Mouse (Mus musculus): ENCODE measurements around the gene Crtac1. TPM values are rescaled to one million over a fixed set of nuclear protein-coding genes. Genes with fewer than 3 reads are reported as not detected.
A peak's percentile ranks its signal among the peaks of the same experiment; 100 is the strongest.

Crtac1 gene
- total RNA-seq, 2 experiments from 2014 or later = 0.34 to 0.57 TPM

GRCm38 (mm10) chr19:42332081-42332736 is 99.4 kb downstream of the Crtac1 start:
- DNase-seq (ENCODE audit: low spot score in 2 of 2) = no peak

DNA sequence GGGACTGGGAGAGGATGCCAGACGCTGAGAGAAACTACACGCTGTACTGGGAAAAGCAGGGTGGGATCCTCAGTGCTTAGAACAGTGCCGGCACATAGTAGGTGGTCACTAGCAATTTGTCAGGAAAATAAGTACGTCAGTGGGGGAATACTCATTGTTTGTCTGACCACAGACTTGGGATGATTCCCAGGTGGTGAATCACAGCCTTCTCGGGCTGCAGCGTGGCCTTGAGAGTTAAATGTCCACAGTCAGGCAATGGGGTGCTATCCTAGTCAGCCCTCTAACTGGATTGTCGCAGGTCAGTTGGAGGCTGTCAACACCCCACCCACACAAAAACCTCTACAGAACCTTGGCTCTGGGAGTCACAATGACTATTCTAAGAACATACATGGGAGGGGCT is 100.1 kb downstream of the Crtac1 start:
- no peak for DNase-seq (ENCODE audit: low spot score in 2 of 2)

DNA sequence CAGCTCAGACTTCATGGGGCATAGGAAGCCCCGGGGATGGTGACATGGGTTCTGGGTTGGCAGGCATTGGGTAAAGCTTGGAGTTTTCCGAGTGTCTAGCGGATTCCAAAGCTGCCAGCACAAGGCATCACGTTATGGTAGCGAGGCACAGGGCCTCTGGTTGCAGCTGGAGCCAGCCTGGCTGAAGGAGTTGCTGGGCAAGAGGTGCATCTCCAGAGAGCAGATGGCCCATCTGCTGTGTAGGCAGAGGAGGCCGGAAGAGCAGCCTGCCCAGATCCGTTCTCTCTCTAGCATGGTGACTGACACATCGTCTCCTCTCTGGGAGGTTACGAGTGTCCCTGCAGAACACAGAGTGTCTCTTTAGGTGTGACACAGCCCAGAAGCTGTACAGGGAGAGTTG is 103.4 kb downstream of the Crtac1 start:
- no peak for DNase-seq (ENCODE audit: low spot score in 2 of 2)

DNA sequence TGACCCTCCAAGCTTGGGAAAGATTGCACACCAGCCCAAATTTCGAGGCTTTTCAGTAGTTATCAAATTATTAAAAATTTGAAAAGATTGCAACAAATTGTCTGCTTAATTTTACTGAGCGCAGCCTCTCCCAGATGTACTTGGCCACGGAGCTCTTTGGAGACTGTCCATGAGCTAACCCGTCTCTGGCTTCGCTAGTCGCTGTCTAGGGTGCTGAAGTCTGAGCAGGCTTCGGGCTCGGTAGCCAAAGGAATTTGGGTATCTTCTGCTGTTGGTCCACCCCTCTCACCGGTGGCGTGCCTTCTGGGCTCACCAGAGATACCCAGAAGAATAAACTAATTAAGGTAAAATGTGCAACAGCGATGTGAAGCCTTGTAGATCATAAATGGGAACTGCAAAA is 105.7 kb downstream of the Crtac1 start:
- DNase-seq (ENCODE audit: low spot score in 2 of 2) = peak; percentile 53 to 82

- no peak for DNase-seq (ENCODE audit: low spot score in 2 of 2)
Observed at GRCm38 (mm10) chr19:42322357-42323090, 109.1 kb downstream of the Crtac1 start.

DNA sequence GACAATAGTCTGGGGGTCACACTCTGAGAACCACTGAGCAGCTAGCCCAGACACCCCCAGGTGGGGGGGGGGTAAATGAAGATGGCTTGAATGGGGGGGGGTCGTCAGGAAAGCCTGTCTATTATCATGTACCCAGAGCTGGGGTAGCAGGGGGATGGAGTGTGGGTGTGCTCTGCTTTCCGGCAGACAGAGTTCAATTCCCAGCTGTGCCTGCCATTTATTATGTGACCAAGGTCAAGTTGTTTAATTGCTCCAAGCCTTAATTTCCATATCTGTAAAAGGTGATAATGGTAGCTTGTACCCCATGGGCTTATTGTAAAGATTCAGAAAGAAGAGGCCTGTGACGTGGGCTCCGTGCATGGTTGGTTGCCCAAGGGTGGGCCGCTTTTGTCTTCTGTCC is 109.6 kb downstream of the Crtac1 start:
- no peak for DNase-seq (ENCODE audit: low spot score in 2 of 2)

- DNase-seq (ENCODE audit: low spot score in 2 of 2) = no peak
Observed at GRCm38 (mm10) chr19:42317648-42318425, 113.7 kb downstream of the Crtac1 start.

DNA sequence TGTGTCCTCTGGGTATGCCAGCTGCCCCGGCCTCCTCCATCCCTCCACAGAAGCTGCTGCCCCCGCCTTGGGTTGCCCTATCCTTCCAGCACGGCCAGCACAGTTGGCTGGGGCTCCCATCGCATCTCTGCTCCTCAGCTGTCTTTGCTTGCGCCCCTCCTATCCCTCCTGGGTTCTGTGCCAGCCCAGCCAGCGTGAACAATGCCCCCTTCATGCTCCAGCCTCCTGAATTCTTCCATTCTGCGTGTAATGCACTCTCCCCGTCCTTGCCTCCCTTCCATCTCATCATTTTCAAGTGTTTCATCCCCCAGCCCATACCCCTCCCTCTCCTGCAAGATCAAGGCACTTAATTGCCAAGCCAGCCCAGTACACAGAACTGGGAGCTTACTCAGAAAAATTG is 114.6 kb downstream of the Crtac1 start:
- DNase-seq (ENCODE audit: low spot score in 2 of 2) = peak in 1 of 2 experiments; percentile 66

DNA sequence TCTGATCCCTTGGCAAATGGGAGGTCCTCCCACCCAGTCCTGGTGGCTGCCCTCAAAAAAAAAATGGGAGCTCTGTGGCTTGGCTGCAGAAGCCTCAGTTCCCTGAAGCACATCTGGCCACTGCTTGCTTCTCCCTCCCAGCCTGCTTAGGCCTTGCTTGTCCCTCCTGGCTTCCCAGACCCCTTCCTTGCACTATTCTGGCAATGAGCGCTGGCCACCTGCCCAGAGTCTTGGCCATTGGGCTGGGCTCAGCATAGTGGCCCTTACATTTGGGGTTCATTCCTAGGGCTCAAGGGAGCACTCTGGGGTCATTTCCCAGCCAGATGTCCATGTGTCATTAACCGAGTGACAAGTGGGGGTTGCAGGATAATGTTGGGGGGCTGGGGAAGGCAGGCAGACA is 115.1 kb downstream of the Crtac1 start:
- DNase-seq (ENCODE audit: low spot score in 2 of 2) = peak; percentile 47 to 76

- peak; percentile 40 to 63 for DNase-seq (ENCODE audit: low spot score in 2 of 2)
Observed at GRCm38 (mm10) chr19:42315914-42316313, 115.7 kb downstream of the Crtac1 start.

DNA sequence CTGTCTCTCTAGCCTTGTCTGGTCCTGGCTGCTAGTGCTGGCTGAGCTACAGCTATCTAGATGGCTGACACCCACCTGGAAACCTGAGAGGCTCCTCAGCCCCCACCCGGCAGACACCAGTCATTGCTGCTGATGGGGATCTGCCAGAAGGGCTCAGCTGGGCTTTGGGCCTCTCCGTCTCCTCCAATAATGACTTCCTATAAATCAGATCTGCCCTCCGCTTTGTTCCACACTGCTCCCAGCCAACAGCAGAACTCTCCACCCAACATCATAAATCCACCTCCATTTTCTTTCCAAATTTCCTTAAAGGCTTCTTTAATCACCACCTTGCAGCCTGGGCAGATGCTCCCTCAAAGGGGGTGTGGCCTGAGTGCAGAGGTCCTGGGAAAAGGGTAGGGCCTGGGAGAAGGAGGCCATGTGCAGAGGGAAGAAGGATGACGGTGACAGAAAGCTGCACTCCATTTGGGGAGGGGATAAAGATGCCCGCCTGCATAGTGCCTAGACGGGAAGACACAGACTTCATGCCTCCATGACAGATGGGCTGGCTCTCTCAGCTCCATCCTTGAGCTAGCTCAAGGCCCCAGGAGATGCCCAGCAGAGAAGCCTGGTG is 116.4 kb downstream of the Crtac1 start:
- DNase-seq (ENCODE audit: low spot score in 2 of 2) = no peak

DNA sequence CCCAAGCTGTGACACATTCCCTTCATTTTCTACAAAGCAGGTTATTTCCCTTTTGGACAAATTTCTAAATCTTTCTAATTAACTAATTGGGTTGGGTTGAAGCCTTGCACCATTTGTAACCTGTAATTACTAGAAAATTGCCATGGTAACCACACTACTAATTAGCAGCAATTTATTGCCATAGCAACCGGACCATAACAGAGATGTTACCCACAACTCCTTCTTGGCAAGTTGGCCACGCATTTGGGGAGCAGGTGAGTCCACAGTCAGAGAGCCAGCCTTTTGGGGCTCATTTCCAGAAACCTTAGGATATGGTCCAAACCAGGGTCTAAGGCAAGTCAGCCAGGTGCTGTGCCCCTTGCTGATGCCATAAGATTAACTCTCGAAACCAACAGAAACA is 119.4 kb downstream of the Crtac1 start:
- no peak for DNase-seq (ENCODE audit: low spot score in 2 of 2)

DNA sequence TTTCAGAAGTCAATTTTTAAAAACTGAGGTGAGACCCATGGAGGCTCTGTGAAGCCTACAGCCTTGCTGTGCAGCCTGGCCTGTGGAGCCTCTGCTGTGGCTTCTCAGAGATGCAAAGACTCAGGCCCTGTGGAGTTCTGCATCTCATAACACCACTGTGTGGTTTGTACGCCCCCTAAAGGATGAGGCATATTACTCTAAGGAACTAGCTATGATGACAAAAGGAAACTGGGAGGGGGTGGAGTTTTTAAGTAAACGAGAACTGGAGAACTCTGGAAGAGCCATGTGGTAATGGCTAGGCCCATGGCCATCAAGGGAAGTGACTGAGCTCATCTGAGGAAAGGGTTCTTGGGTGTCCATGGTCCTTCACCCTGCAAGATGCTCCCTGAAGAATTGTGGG is 120.3 kb downstream of the Crtac1 start:
- no peak for DNase-seq (ENCODE audit: low spot score in 2 of 2)

- no peak for DNase-seq (ENCODE audit: low spot score in 2 of 2)
Observed at GRCm38 (mm10) chr19:42308931-42309330, 122.7 kb downstream of the Crtac1 start.

DNA sequence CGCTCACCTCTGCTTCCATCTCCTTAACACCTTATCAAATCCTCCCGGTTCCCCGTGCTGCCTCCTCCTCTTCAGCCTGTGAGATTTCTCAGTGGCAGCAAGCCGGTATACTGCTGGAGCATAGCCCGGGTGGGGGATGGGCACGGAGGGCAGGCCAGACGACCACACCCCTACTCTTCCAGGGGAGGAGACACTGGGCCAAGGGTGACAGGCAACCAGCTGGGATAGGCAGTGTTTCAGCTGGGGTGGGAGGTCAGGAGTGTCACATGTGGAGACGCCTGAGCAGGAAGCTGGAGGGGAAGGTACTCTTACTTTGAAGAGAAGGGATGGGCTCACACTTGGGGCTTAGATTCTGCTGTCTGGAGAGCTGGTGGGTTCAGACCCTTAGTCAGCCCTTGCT is 124.6 kb downstream of the Crtac1 start:
- no peak for DNase-seq (ENCODE audit: low spot score in 2 of 2)

GRCm38 (mm10) chr19:42306202-42306601 is 125.4 kb downstream of the Crtac1 start:
- no peak for DNase-seq (ENCODE audit: low spot score in 2 of 2)

GRCm38 (mm10) chr19:42305746-42306145 is 125.8 kb downstream of the Crtac1 start:
- no peak for DNase-seq (ENCODE audit: low spot score in 2 of 2)

- DNase-seq (ENCODE audit: low spot score in 2 of 2) = no peak
Observed at GRCm38 (mm10) chr19:42304506-42304905, 127.1 kb downstream of the Crtac1 start.

GRCm38 (mm10) chr19:42303210-42303813 is 128.3 kb downstream of the Crtac1 start:
- no peak for DNase-seq (ENCODE audit: low spot score in 2 of 2)

DNA sequence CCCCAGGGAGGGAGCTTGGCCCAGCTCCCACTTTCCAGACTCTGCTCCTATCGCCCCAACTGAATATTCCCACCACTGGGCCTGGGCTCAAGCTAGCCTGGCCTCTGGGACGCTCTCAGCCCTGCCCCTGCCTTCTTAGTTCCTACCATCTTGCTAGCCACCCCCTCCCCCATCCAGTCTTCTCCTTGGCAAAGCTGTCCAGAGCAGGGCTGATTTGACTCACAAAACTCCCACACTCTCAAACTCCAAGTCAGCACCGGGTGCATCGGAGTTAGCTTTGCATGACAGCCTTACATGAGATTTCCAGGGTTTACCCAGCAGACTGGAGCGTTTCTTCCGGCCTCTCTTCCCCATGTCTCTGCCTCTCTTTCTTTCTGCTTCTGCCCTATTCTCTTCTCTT is 138.4 kb downstream of the Crtac1 start:
- no peak for DNase-seq (ENCODE audit: low spot score in 2 of 2)

- no peak for DNase-seq (ENCODE audit: low spot score in 2 of 2)
Observed at GRCm38 (mm10) chr19:42292106-42292505, 139.5 kb downstream of the Crtac1 start.

Data from gastrocnemius, postnatal 4 days (tissue).